Mouse (Mus musculus): Measurements from ENCODE around the gene Pigv. TPM values are rescaled to one million over a fixed set of nuclear protein-coding genes. Genes with fewer than 3 reads are reported as not detected.
"Not testable (repeated sequence)": the region's sequence is repeated elsewhere in the genome, so short reads cannot be mapped to it uniquely, and the experiment has no call there.

Gene Pigv
- polyA plus RNA-seq, 1 experiment from 2014 or later = 18.9 TPM

- H3K9me3 ChIP-seq (ENCODE audit: control insufficient read depth, low read depth, low read length); H3K4me3 ChIP-seq (ENCODE audit: low read depth, low read length); H3K27me3 ChIP-seq (ENCODE audit: control insufficient read depth, insufficient read depth, low read length); H3K36me3 ChIP-seq (ENCODE audit: control insufficient read depth, insufficient read depth, low read length); ATAC-seq (ENCODE audit: insufficient number of reproducible peaks, insufficient read depth, low FRiP score, low read depth); H3K9ac ChIP-seq (replicated peaks; ENCODE audit: low read depth, low read length); H3K4me1 ChIP-seq (ENCODE audit: control insufficient read depth, insufficient read depth, low read length); H3K4me2 ChIP-seq (replicated peaks; ENCODE audit: low read depth, low read length); H3K27ac ChIP-seq (ENCODE audit: low read length): not testable (repeated sequence)
- 83% methylated on average over 5 of the region's 5 CpGs for WGBS
These were observed 23.0 kb downstream of the Pigv start for GRCm38 (mm10) chr4:133649464-133649863.

- H3K4me3 ChIP-seq (ENCODE audit: low read depth, low read length) = no peak overlapping the region
- H3K36me3 ChIP-seq (ENCODE audit: control insufficient read depth, insufficient read depth, low read length) = no peaks in the 10 kb centered on the region
- 41% methylated on average over 21 of the region's 21 CpGs for WGBS
- no peak overlapping the region for H3K9ac ChIP-seq (replicated peaks; ENCODE audit: low read depth, low read length)
- no peak overlapping the region for H3K27ac ChIP-seq (ENCODE audit: low read length)
- no peaks in the 10 kb centered on the region for H3K4me1 ChIP-seq (ENCODE audit: control insufficient read depth, insufficient read depth, low read length)
- H3K9me3 ChIP-seq (ENCODE audit: control insufficient read depth, low read depth, low read length) = 0 out of 2 replicates have a peak, but pooled peaks cover 7% of the 10 kb centered on the region
- ATAC-seq (ENCODE audit: insufficient number of reproducible peaks, insufficient read depth, low FRiP score, low read depth) = no peak
- no peak overlapping the region; the same call in 1 of the 2 replicates for H3K4me2 ChIP-seq (replicated peaks; ENCODE audit: low read depth, low read length)
- H3K27me3 ChIP-seq (ENCODE audit: control insufficient read depth, insufficient read depth, low read length) = no peaks in the 10 kb centered on the region
These were observed 26.8 kb downstream of the Pigv start for GRCm38 (mm10) chr4:133645680-133646079.

GRCm38 (mm10) chr4:133645195-133645594, 27.3 kb downstream of the Pigv start:
- 0 out of 2 replicates have a peak, but pooled peaks cover 7% of the 10 kb centered on the region for H3K9me3 ChIP-seq (ENCODE audit: control insufficient read depth, low read depth, low read length)
- no peaks in the 10 kb centered on the region for H3K27me3 ChIP-seq (ENCODE audit: control insufficient read depth, insufficient read depth, low read length)
- no peaks in the 10 kb centered on the region for H3K36me3 ChIP-seq (ENCODE audit: control insufficient read depth, insufficient read depth, low read length)
- no peak overlapping the region for H3K9ac ChIP-seq (replicated peaks; ENCODE audit: low read depth, low read length)
- H3K27ac ChIP-seq (ENCODE audit: low read length) = no peak overlapping the region
- no peak for ATAC-seq (ENCODE audit: insufficient number of reproducible peaks, insufficient read depth, low FRiP score, low read depth)
- no peak overlapping the region for H3K4me2 ChIP-seq (replicated peaks; ENCODE audit: low read depth, low read length)
- no peaks in the 10 kb centered on the region for H3K4me1 ChIP-seq (ENCODE audit: control insufficient read depth, insufficient read depth, low read length)
- no peak overlapping the region for H3K4me3 ChIP-seq (ENCODE audit: low read depth, low read length)
- 85% methylated on average over 3 of the region's 3 CpGs for WGBS

GRCm38 (mm10) chr4:133634043-133634410, 38.4 kb downstream of the Pigv start:
- ATAC-seq (ENCODE audit: insufficient number of reproducible peaks, insufficient read depth, low FRiP score, low read depth) = no peak

GRCm38 (mm10) chr4:133633332-133634042, 39.0 kb downstream of the Pigv start:
- H3K27ac ChIP-seq (ENCODE audit: low read length) = 0 out of 2 replicates have a peak overlapping the region, but pooled peaks have one; percentile 69
- peaks cover 12% of the 10 kb centered on the region; the same call in 1 of the 2 replicates for H3K4me1 ChIP-seq (ENCODE audit: control insufficient read depth, insufficient read depth, low read length)
- H3K4me2 ChIP-seq (replicated peaks; ENCODE audit: low read depth, low read length) = peak overlapping the region; percentile 58
- peak overlapping the region; percentile 73 for H3K4me3 ChIP-seq (ENCODE audit: low read depth, low read length)
- no peaks in the 10 kb centered on the region for H3K36me3 ChIP-seq (ENCODE audit: control insufficient read depth, insufficient read depth, low read length)
- no peaks in the 10 kb centered on the region for H3K27me3 ChIP-seq (ENCODE audit: control insufficient read depth, insufficient read depth, low read length)
- peak; percentile 87 for ATAC-seq (ENCODE audit: insufficient number of reproducible peaks, insufficient read depth, low FRiP score, low read depth)
- H3K9me3 ChIP-seq (ENCODE audit: control insufficient read depth, low read depth, low read length) = no peaks in the 10 kb centered on the region
- 8% methylated on average over 40 of the region's 47 CpGs for WGBS
- peak overlapping the region; percentile 90 for H3K9ac ChIP-seq (replicated peaks; ENCODE audit: low read depth, low read length)

More at GRCm38 (mm10) chr4:133634043-133634410, 38.4 kb downstream of the Pigv start:
- H3K27ac ChIP-seq (ENCODE audit: low read length) = no peak overlapping the region
- H3K9me3 ChIP-seq (ENCODE audit: control insufficient read depth, low read depth, low read length) = no peaks in the 10 kb centered on the region
- no peaks in the 10 kb centered on the region for H3K27me3 ChIP-seq (ENCODE audit: control insufficient read depth, insufficient read depth, low read length)
- H3K36me3 ChIP-seq (ENCODE audit: control insufficient read depth, insufficient read depth, low read length) = no peaks in the 10 kb centered on the region
- H3K4me1 ChIP-seq (ENCODE audit: control insufficient read depth, insufficient read depth, low read length) = peaks cover 12% of the 10 kb centered on the region; the same call in 1 of the 2 replicates
- 85% methylated on average over 5 of the region's 5 CpGs for WGBS
- H3K4me2 ChIP-seq (replicated peaks; ENCODE audit: low read depth, low read length) = no peak overlapping the region
- H3K9ac ChIP-seq (replicated peaks; ENCODE audit: low read depth, low read length) = no peak overlapping the region
- no peak overlapping the region for H3K4me3 ChIP-seq (ENCODE audit: low read depth, low read length)

GRCm38 (mm10) chr4:133632483-133633327, 39.7 kb downstream of the Pigv start:
- WGBS = 1% methylated on average over 57 of the region's 69 CpGs
- H3K9me3 ChIP-seq (ENCODE audit: control insufficient read depth, low read depth, low read length) = no peaks in the 10 kb centered on the region
- H3K9ac ChIP-seq (replicated peaks; ENCODE audit: low read depth, low read length) = peak overlapping the region; percentile 90
- peak overlapping the region; percentile 73 for H3K4me3 ChIP-seq (ENCODE audit: low read depth, low read length)
- peak overlapping the region; percentile 69; the same call in 1 of the 2 replicates for H3K27ac ChIP-seq (ENCODE audit: low read length)
- peak; percentile 66 for ATAC-seq (ENCODE audit: insufficient number of reproducible peaks, insufficient read depth, low FRiP score, low read depth)
- no peaks in the 10 kb centered on the region for H3K36me3 ChIP-seq (ENCODE audit: control insufficient read depth, insufficient read depth, low read length)
- no peaks in the 10 kb centered on the region for H3K27me3 ChIP-seq (ENCODE audit: control insufficient read depth, insufficient read depth, low read length)
- peak overlapping the region; percentile 58 for H3K4me2 ChIP-seq (replicated peaks; ENCODE audit: low read depth, low read length)
- peaks cover 12% of the 10 kb centered on the region; the same call in 1 of the 2 replicates for H3K4me1 ChIP-seq (ENCODE audit: control insufficient read depth, insufficient read depth, low read length)

- peak overlapping the region; percentile 58 for H3K4me2 ChIP-seq (replicated peaks; ENCODE audit: low read depth, low read length)
- H3K9me3 ChIP-seq (ENCODE audit: control insufficient read depth, low read depth, low read length) = no peaks in the 10 kb centered on the region
- H3K27ac ChIP-seq (ENCODE audit: low read length) = no peak overlapping the region
- H3K27me3 ChIP-seq (ENCODE audit: control insufficient read depth, insufficient read depth, low read length) = no peaks in the 10 kb centered on the region
- WGBS = 44% methylated on average over 9 of the region's 9 CpGs
- peaks cover 12% of the 10 kb centered on the region; the same call in 1 of the 2 replicates for H3K4me1 ChIP-seq (ENCODE audit: control insufficient read depth, insufficient read depth, low read length)
- peak overlapping the region; percentile 73 for H3K4me3 ChIP-seq (ENCODE audit: low read depth, low read length)
- H3K36me3 ChIP-seq (ENCODE audit: control insufficient read depth, insufficient read depth, low read length) = peaks cover 2% of the 10 kb centered on the region; the same call in 1 of the 2 replicates
- peak overlapping the region; percentile 90; the same call in 1 of the 2 replicates for H3K9ac ChIP-seq (replicated peaks; ENCODE audit: low read depth, low read length)
- no peak for ATAC-seq (ENCODE audit: insufficient number of reproducible peaks, insufficient read depth, low FRiP score, low read depth)
These were observed 40.6 kb downstream of the Pigv start for GRCm38 (mm10) chr4:133631769-133632411.

Data from stomach, embryonic 14.5 days (tissue).